Mouse (Mus musculus) embryonic fibroblast, embryonic 13.5 days (primary cell): ENCODE results near the gene Gpx6.

ENCODE experiments used
- CTCF ChIP-seq: IDR thresholded peaks from 2 replicates; pipeline ENCODE4 v1.5.1; 2011; ENCODE audit warnings: mild to moderate bottlenecking, control low read depth, low read length, moderate library complexity, borderline replicate concordance; ENCODE audit not compliant: insufficient read depth
- POLR2A ChIP-seq: IDR thresholded peaks from 2 replicates; pipeline ENCODE4 v1.6.1; 2011; ENCODE audit warnings: low read depth, mild to moderate bottlenecking, control low read depth, low read length, moderate library complexity

DNA sequence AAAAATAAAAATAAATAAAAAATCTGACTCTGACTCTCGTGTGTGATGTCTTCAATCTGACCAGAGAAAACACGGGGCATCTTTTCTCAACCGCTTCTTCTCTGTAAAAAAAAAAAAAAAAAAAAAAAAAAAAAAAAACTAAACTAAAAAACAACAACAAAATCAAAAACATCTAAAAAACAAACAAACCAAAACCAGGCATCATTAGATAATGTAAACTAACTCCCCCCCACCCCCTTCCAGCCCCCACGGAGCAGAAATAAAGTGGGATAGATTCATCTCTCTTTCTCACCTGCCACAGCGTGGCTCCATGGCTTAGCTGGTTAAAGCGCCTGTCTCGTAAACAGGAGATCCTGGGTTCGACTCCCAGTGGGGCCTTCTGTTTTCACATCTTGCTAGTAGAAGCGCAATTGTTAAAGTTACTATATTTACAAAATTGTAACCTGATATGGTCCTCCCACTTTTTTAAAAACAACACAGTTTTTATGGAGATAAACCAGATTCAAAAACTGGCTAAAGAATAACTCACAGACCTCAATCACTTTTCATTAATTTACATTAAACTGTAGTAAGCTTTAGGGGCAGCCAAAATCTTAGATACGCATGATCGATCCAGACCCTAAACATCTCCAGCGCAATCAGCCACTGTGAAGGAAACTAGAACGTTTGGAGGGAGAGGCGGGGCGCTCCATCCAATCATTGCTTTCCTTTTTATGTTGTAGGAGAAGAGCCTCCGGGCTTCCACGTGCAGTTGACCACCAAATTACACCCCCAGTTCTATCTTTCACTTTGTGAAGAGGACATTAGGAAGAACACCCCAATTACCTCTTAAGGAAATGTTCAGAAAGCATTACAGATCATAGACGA is 10.8 kb downstream of the Gpx6 start:
- TF ChIP-seq CTCF (no peak), POLR2A (no peak)
